Mouse (Mus musculus) bone marrow macrophage, adult 2 months (primary cell): ENCODE measurements at regions not wholly inside any gene's neighbourhood (a gene's known extent, or its start where the extent isn't known, plus 50 kb on each side); places are given as distances from the start of the nearest gene placed in this dataset.

Experiments
- CTCF ChIP-seq: IDR thresholded peaks from 2 replicates; pipeline ENCODE4 v1.5.1; 2012; ENCODE audit warnings: low read depth, mild to moderate bottlenecking, low read length, moderate library complexity
- POLR2A ChIP-seq: IDR thresholded peaks from 2 replicates; pipeline ENCODE4 v1.6.1; 2012; ENCODE audit warnings: mild to moderate bottlenecking, low read depth, low read length, borderline replicate concordance

- no peak for TF ChIP-seq POLR2A
- no peak for TF ChIP-seq CTCF
These were observed 143.0 kb downstream of the Slc5a7 start for GRCm38 (mm10) chr17:54155801-54156200.
